Mouse (Mus musculus): ENCODE data around the gene Arvcf. TPM values are rescaled to one million over a fixed set of nuclear protein-coding genes. Genes with fewer than 3 reads are reported as not detected.
A peak's percentile ranks its signal among the peaks of the same experiment; 100 is the strongest.

Arvcf gene
- polyA plus RNA-seq, 1 experiment from 2014 or later = 9.7 TPM

DNA sequence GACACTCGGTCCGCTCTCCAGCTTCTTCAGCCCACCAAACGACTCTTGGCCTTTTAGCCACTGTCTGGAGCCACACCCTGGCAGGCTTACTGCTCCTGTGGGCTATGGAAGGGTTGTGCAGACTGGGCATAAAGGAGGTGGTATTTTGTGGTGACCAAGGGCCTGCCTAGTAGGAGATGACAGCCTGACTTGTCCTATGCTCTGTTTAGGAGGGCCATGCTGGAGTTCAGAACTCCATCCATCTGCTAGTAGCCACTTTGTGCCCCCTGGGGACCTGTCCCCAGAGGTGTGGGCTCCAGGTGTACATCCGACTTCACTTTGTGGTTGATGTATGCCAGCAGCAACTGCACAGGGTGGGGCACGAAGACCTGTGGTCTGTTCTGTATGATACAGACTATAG is 45.6 kb downstream of the Arvcf start:
- Histone ChIP-seq H3K4me2 (ENCODE audit: low read depth, low read length) (peak overlapping the region; percentile 99), H3K36me3 (replicated peaks; ENCODE audit: insufficient read depth, low read length) (peaks cover 14% of the 10 kb centered on the region), H3K4me1 (ENCODE audit: insufficient read depth) (peaks cover 44% of the 10 kb centered on the region), H3K27ac (ENCODE audit: low read depth) (0 out of 2 replicates have a peak overlapping the region, but pooled peaks have one; percentile 31), H3K4me3 (ENCODE audit: low read depth, low read length) (peak overlapping the region; percentile 73), H3K9me3 (ENCODE audit: low read length) (no peaks in the 10 kb centered on the region), H3K9ac (replicated peaks) (peak overlapping the region; percentile 78), H3K27me3 (ENCODE audit: insufficient read depth, low read length) (no peaks in the 10 kb centered on the region)
- no peak for DNase-seq
- TF ChIP-seq EP300 (IDR thresholded peaks at IDR 0.05; ENCODE audit: low read depth) (no peak), CTCF (IDR thresholded peaks at IDR 0.05; ENCODE audit: low read depth) (no peak)
- 40% methylated on average over 5 of the region's 5 CpGs for WGBS (ENCODE audit: insufficient replicate concordance)
- no peak for ATAC-seq

DNA sequence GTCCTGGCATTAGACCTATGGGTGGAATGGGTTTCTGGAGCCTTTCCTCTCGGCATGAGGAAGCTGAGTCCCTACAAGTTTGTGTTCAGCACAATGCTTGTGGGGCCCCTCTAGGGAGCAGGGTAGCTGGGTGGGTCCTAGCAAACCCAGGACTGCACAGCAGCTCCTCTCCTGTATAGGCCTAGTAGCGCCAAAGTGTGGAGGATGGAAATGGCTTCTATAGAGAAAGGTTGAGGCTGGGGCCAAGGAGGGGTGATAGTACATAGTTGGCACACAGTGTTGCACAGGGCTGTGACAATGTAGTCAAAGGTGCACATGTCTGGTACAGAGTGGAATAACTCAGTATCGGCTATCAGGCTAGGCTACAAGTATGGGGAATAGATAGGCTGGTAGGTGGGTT is 46.1 kb downstream of the Arvcf start:
- Histone ChIP-seq H3K4me2 (ENCODE audit: low read depth, low read length) (peak overlapping the region; percentile 99; the same call in 1 of the 2 replicates), H3K9ac (replicated peaks) (no peak overlapping the region), H3K36me3 (replicated peaks; ENCODE audit: insufficient read depth, low read length) (peaks cover 14% of the 10 kb centered on the region), H3K4me1 (ENCODE audit: insufficient read depth) (peaks cover 39% of the 10 kb centered on the region), H3K9me3 (ENCODE audit: low read length) (no peaks in the 10 kb centered on the region), H3K27ac (ENCODE audit: low read depth) (peak overlapping the region; percentile 31; the same call in 1 of the 2 replicates), H3K4me3 (ENCODE audit: low read depth, low read length) (peak overlapping the region; percentile 73; the same call in 1 of the 2 replicates), H3K27me3 (ENCODE audit: insufficient read depth, low read length) (no peaks in the 10 kb centered on the region)
- ATAC-seq (no peak), DNase-seq (no peak)
- TF ChIP-seq CTCF (IDR thresholded peaks at IDR 0.05; ENCODE audit: low read depth) = no peak
- no peak for TF ChIP-seq EP300 (IDR thresholded peaks at IDR 0.05; ENCODE audit: low read depth)
- 69% methylated on average over 3 of the region's 3 CpGs for WGBS (ENCODE audit: insufficient replicate concordance)

DNA sequence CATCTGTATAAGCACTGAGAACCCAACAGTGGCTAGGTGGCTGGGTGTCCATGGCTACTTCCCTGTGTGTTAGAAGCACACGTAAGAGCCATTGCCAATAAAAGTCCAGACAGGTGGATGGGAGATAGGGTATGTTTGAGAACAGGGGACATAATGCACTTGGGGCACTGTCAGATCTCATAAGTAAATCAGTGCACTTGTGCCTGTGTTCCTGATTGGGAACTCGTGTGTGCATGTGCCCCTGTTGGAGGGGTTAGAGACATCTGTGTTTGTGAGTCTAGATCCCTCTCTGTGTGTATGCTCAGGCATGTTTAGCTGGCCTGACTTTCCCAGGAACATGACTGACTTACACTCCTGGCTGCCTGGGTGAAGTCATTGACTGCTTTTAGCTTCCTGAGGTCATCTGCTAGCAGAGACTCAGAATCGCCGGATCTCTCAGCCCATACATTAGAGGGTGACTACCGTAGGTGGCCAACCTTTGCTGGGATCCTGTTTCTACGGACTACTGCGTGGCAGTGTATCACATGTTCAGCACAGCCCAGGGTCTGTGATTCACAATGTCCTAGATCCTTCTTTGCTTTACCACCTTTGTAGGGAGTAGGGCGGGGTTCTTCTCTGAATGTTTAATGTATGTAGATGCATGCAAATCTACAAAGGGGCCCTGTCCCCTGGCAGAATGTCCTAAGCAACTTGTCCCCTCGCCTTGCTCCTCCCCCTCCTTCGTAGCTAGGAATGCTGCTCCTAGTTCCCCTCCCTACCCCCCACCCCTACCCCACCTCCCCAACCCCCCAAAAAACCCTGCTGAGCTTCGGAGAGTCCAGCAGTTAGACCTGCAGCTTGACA is 47.0 kb downstream of the Arvcf start:
- Histone ChIP-seq H3K9ac (replicated peaks) (0 out of 2 replicates have a peak overlapping the region, but pooled peaks have one; percentile 8), H3K9me3 (ENCODE audit: low read length) (no peaks in the 10 kb centered on the region), H3K27ac (ENCODE audit: low read depth) (no peak overlapping the region), H3K27me3 (ENCODE audit: insufficient read depth, low read length) (no peaks in the 10 kb centered on the region), H3K36me3 (replicated peaks; ENCODE audit: insufficient read depth, low read length) (peaks cover 14% of the 10 kb centered on the region), H3K4me2 (ENCODE audit: low read depth, low read length) (no peak overlapping the region), H3K4me1 (ENCODE audit: insufficient read depth) (peaks cover 34% of the 10 kb centered on the region), H3K4me3 (ENCODE audit: low read depth, low read length) (no peak overlapping the region)
- ATAC-seq (peak; percentile 14; the same call in 1 of the 2 replicates), DNase-seq (no peak)
- 67% methylated on average over 11 of the region's 11 CpGs for WGBS (ENCODE audit: insufficient replicate concordance)
- TF ChIP-seq CTCF (IDR thresholded peaks at IDR 0.05; ENCODE audit: low read depth) = no peak
- TF ChIP-seq EP300 (IDR thresholded peaks at IDR 0.05; ENCODE audit: low read depth) = no peak

DNA sequence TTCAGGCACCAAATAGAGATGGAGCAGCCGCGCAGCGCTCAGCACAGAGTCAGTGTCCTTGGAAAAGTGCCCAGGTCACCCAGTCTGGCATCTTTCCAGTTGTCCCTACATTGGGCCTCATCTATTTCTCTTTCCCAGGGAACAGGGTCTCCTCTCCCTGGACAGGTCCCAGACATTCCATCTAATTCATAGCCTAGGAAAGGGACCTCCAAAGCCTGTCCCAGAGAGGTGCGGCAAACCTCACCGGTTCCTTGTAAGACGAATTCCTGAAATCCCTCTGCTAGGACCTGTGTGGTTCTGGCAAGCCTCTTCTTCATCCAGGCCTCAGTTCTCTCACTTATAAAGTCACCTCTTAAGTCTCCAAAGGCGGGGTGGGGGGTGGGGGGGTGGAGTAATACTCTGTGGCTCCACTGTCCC is 47.6 kb downstream of the Arvcf start:
- peak; percentile 69 for DNase-seq
- ATAC-seq = no peak
- H3K36me3 ChIP-seq (replicated peaks; ENCODE audit: insufficient read depth, low read length) = peaks cover 14% of the 10 kb centered on the region
- no peak overlapping the region for H3K4me3 ChIP-seq (ENCODE audit: low read depth, low read length)
- WGBS (ENCODE audit: insufficient replicate concordance) = 62% methylated on average over 6 of the region's 7 CpGs
- no peak overlapping the region for H3K4me2 ChIP-seq (ENCODE audit: low read depth, low read length)
- H3K4me1 ChIP-seq (ENCODE audit: insufficient read depth) = peaks cover 34% of the 10 kb centered on the region
- no peak overlapping the region for H3K9ac ChIP-seq (replicated peaks)
- H3K9me3 ChIP-seq (ENCODE audit: low read length) = no peaks in the 10 kb centered on the region
- TF ChIP-seq CTCF (IDR thresholded peaks at IDR 0.05; ENCODE audit: low read depth) (no peak), EP300 (IDR thresholded peaks at IDR 0.05; ENCODE audit: low read depth) (no peak)
- peak overlapping the region; percentile 29; the same call in 1 of the 2 replicates for H3K27ac ChIP-seq (ENCODE audit: low read depth)
- H3K27me3 ChIP-seq (ENCODE audit: insufficient read depth, low read length) = no peaks in the 10 kb centered on the region

DNA sequence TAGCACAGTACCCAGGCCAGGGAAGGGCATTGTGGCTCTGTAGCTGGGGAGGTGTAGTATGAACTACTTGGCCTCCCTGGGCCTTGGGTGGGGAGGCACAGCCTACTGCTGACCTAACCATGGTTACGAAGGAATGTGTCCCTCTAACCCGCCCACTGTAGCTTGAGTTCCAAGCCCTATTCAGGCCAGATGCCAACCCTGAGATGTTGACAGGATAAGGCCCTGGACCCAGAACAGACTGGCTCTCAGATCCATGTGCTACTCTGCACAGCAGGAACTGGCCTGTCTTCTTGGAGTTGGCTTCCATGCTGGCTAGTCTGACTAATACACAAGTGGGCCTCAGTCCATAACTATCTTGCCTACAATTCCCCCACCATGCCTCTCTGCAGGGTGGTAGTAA is 48.2 kb downstream of the Arvcf start:
- H3K27me3 ChIP-seq (ENCODE audit: insufficient read depth, low read length) = no peaks in the 10 kb centered on the region
- peaks cover 14% of the 10 kb centered on the region for H3K36me3 ChIP-seq (replicated peaks; ENCODE audit: insufficient read depth, low read length)
- no peak for DNase-seq
- H3K9ac ChIP-seq (replicated peaks) = no peak overlapping the region
- 85% methylated on average over 2 of the region's 2 CpGs for WGBS (ENCODE audit: insufficient replicate concordance)
- TF ChIP-seq CTCF (IDR thresholded peaks at IDR 0.05; ENCODE audit: low read depth) = no peak
- TF ChIP-seq EP300 (IDR thresholded peaks at IDR 0.05; ENCODE audit: low read depth) = no peak
- no peaks in the 10 kb centered on the region for H3K9me3 ChIP-seq (ENCODE audit: low read length)
- H3K4me2 ChIP-seq (ENCODE audit: low read depth, low read length) = no peak overlapping the region
- H3K4me3 ChIP-seq (ENCODE audit: low read depth, low read length) = no peak overlapping the region
- peak overlapping the region; percentile 29; the same call in 1 of the 2 replicates for H3K27ac ChIP-seq (ENCODE audit: low read depth)
- ATAC-seq = no peak
- peaks cover 30% of the 10 kb centered on the region for H3K4me1 ChIP-seq (ENCODE audit: insufficient read depth)

DNA sequence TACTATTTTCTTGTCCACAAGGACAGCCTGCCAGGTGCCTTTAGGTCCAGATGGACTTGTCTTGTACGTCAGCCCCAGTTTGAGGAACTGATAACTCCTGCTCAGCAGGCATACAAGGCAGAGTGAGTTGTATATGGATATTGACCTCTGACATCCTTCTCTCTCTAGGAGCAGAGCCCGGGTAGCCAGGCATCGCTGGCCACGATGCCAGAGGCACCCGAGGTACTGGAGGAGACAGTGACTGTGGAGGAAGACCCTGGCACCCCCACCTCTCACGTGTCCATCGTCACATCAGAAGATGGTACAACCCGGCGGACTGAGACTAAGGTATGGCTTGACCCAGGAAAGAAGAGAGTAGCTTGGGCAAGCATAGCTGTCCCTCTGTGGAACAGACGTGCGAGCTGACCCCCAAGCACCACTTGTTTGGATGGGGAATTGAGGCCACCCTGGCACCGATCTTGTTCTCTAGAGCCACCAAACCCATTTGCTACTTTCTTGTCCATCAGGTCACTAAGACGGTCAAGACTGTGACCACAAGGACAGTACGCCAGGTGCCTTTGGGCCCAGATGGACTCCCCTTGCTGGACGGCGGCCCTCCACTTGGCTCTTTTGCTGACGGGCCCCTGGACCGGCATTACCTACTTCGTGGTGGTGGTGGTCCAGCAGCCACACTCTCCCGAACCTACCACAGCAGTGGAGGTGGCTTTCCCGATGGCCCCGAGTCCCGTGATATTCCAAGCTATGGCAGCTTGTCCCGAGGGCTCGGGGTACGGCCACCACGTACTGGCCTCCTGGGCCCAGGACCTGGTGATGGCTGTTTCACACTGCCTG is 49.0 kb downstream of the Arvcf start:
- no peaks in the 10 kb centered on the region for H3K27me3 ChIP-seq (ENCODE audit: insufficient read depth, low read length)
- DNase-seq = no peak
- H3K4me1 ChIP-seq (ENCODE audit: insufficient read depth) = peaks cover 22% of the 10 kb centered on the region
- H3K36me3 ChIP-seq (replicated peaks; ENCODE audit: insufficient read depth, low read length) = peaks cover 17% of the 10 kb centered on the region
- H3K9ac ChIP-seq (replicated peaks) = no peak overlapping the region
- no peak overlapping the region for H3K4me2 ChIP-seq (ENCODE audit: low read depth, low read length)
- no peak overlapping the region for H3K4me3 ChIP-seq (ENCODE audit: low read depth, low read length)
- TF ChIP-seq EP300 (IDR thresholded peaks at IDR 0.05; ENCODE audit: low read depth) (no peak), CTCF (IDR thresholded peaks at IDR 0.05; ENCODE audit: low read depth) (no peak)
- no peaks in the 10 kb centered on the region for H3K9me3 ChIP-seq (ENCODE audit: low read length)
- WGBS (ENCODE audit: insufficient replicate concordance) = 91% methylated on average over 27 of the region's 27 CpGs
- no peak overlapping the region for H3K27ac ChIP-seq (ENCODE audit: low read depth)
- ATAC-seq = no peak

All from liver, postnatal 0 days (tissue).